Mouse (Mus musculus) myocyte (in vitro differentiated cells): ENCODE results near the gene Ptdss2.

Experiments
- CEBPB ChIP-seq: IDR thresholded peaks from 2 replicates; pipeline ENCODE4 v1.6.1; 2011; ENCODE audit warnings: mild to moderate bottlenecking, moderate library complexity; ENCODE audit not compliant: poor library complexity, insufficient read depth, severe bottlenecking
- E2F4 ChIP-seq: IDR thresholded peaks from one replicate; pipeline ENCODE4 v1.6.1; 2011; ENCODE audit warnings: mild to moderate bottlenecking, control low read depth, moderate library complexity; ENCODE audit not compliant: insufficient read depth
- MAX ChIP-seq: IDR thresholded peaks from one replicate; pipeline ENCODE4 v1.6.1; 2011; ENCODE audit warnings: low read depth, mild to moderate bottlenecking, control low read depth
- MYOG ChIP-seq, 3 experiments: IDR thresholded peaks; one replicate each; pipeline ENCODE4 v1.6.1; 2011; ENCODE audit warnings: control low read depth in 2 of 3, low read depth in 2 of 3, mild to moderate bottlenecking in 2 of 3; ENCODE audit not compliant: insufficient read length in 2 of 3, control insufficient read depth in 1 of 3, insufficient read depth in 1 of 3
- POLR2A ChIP-seq: IDR thresholded peaks from one replicate; pipeline ENCODE4 v1.6.1; 2011; ENCODE audit warnings: low read depth, mild to moderate bottlenecking, control low read depth, moderate library complexity; ENCODE audit not compliant: insufficient read length
- REST ChIP-seq: IDR thresholded peaks from one replicate; pipeline ENCODE4 v1.6.1; 2011; ENCODE audit warnings: mild to moderate bottlenecking, control low read depth, moderate library complexity; ENCODE audit not compliant: insufficient read depth, insufficient read length
- TCF3 ChIP-seq: IDR thresholded peaks from one replicate; pipeline ENCODE4 v1.6.1; 2011; ENCODE audit warnings: low read depth, control low read depth; ENCODE audit not compliant: insufficient read length
- USF1 ChIP-seq: IDR thresholded peaks from one replicate; pipeline ENCODE4 v1.6.1; 2011; ENCODE audit warnings: low read depth, mild to moderate bottlenecking, control low read depth, moderate library complexity

DNA sequence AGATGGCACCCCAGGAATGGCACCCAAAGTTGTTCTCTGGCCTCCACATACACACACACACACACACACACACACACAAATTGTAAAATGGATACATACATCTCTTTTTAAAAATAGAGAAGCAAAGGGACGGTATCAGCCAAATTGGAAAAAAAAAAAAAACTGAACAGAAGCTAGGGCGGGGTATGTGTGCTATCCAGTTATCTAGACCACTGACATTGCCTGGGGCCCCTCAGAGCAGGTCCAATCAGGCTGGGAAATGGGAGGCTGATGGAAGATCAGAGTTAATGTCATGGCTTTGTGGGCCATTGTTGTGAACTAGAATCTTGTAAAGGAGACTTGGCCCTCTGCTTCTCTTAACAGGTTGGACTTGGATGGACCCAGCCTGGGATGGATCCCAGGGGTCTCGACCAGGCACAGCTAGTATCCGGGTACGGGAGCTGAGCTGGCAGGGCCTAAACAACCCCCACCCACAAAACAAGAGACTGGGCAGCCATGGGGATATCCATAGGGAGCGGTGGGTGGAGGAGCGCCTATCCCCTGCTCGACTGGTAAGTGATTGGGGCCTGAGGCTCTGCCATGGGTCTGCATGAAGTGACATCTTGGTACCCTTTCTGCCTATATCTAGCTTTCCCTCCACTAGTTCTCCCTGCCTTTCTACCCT is 74.6 kb downstream of the Ptdss2 start:
- TF ChIP-seq POLR2A = no peak
- TF ChIP-seq MYOG (IDR thresholded peaks at IDR 0.05; ENCODE audit: control insufficient read depth in 1 of 3, insufficient read depth in 1 of 3, insufficient read length in 2 of 3, low read depth in 2 of 3) = no peak
- no peak for TF ChIP-seq MAX
- TF ChIP-seq E2F4 = no peak
- TF ChIP-seq CEBPB = no peak
- TF ChIP-seq REST = no peak
- no peak for TF ChIP-seq USF1
- no peak for TF ChIP-seq TCF3
